Mouse (Mus musculus) liver (tissue): ENCODE measurements around the gene 9030025P20Rik.
"Not testable (repeated sequence)": the region's sequence is repeated elsewhere in the genome, so short reads cannot be mapped to it uniquely, and the experiment has no call there.

Source experiments
- DNase-seq: peaks from one replicate; pipeline ENCODE4 v3.0.0-alpha.2; 2020; ENCODE audit warnings: mixed read lengths

The 9030025P20Rik gene

GRCm38 (mm10) chr17:14992522-14993138, 14.4 kb downstream of the 9030025P20Rik start:
- DNase-seq = not testable (repeated sequence)

- not testable (repeated sequence) for DNase-seq
Observed at GRCm38 (mm10) chr17:14993139-14993832, 15.0 kb downstream of the 9030025P20Rik start.

DNA sequence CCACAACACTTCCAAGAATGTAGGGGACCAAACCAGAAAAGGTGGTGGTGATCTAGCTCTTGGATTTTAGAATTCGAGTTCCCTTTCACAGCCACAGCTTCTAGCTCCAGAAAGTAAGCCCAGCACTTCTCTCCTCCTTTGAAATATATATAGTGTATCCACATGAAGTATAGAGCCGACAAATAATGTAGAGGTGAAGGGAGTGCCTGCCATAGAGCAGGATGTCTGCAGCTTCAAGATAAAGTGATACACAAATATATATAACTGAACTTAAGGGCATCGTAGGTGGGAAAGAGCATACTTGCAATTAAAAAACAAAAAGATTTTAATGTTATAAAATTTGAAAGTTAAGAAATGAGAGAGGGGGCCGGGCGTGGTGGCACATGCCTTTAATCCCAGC, 15.9 kb downstream of the 9030025P20Rik start:
- DNase-seq = not testable (repeated sequence)

DNA sequence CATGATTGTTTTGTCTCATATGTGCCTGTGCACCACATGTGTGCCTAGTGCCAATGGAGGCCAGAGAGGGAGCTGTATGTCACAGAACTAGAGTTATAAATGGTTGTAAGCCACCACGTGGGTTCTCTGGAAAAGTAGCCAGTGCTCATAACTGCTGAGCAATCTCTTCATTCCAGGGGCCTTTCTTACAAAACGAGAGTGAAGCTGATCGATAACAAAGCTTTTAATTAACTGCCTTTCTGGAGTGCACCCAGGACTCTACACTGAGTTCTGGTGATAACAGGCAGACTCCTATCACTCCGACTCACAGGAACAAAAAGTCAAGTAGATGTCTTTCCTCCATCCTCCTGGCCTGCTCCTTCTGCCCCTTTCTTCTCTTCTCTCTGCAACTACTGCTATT, 21.8 kb downstream of the 9030025P20Rik start:
- not testable (repeated sequence) for DNase-seq

DNA sequence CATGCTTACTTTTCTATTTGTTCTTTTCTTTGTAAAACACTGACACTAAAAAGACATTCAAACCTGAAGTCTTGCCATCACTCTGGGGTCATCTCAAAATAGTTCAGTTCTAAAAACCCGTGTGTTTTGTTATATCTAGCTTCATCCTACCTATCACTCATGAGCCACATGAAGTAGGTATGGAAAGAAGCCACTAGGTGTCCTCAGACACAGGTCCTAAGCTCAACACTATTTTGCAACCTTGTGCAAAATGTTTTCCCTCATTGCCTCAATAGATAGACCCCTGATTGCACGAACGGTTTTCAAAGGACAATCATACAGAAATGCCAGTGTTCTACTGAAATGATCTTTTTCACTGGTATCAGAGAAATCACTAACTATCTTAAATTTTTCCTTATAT, 30.8 kb downstream of the 9030025P20Rik start:
- DNase-seq = not testable (repeated sequence)

DNA sequence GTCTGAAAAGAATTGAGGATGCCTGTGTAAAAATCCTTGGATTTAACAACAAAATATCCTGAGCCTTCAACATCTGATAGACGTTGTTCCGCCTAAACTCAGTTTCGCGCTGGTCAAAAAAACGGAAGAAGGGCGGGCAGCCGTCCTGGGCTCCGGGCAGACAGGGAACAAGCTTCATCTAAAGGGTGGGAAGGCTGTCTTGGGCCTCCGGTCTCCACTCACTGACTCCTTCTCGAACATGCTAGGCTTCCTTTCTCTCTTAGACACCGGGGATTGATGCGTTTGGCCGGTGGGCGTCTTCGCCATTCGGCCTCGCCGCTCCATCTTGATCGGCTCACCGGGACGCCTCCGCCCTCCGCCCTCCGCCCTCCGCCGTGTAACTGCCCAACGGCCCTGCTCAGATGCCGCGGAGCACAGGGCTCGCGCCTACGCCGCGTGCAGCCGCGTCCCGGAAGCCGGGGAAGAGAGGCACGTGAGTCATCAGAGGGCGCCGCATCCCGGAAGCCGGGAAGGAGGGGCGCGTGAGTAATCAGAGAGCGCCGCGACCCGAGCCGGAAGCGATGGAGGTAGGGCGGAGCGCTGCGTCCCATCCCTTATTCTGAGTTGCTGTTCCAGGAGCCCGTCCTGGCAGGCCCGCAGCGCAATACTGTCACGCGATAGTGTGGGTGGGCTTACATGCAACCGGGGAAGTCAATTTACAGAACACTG, 31.6 kb downstream of the 9030025P20Rik start, which contains the start of gene Gm3435:
Gene Gm3435 (plus strand): TSS at position 471 of the 708 bp plus-strand sequence.
- not testable (repeated sequence) for DNase-seq

DNA sequence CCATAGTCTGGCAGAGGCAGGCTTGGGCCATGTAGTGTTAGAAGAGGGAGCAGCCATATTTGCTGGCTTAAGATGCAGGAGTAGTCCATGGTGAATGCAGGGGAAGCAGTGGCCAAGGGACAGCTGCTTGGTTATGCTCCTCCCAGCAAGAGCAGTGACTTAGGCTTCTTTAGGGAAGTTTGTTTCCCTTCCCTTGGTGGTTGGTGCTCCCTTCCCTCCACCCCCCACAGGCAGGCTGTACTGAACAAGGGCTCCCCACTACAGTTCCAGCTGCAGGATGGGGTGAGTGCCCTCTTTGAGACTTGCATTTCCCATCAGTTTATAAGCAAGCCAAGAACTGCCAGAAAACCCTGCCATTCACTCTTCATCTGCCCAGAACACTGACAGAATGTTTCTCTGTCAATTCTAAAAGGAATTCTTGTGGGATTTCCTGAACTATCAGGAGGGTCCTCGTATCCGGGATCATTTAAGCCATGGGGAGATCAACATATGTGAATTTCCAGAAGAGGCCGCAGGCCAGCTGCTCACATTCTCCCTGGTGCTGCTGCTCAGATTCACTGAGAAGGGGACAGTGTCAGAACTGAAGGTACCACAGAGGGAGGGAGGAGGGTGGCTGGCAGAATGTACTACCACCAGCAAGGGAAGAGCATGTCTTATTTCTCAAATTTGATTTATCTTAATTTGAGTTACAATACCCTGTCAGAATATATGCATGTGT, 43.4 kb downstream of the 9030025P20Rik start:
- peak; percentile 9 for DNase-seq

- not testable (repeated sequence) for DNase-seq
Observed at GRCm38 (mm10) chr17:15023878-15024492, 45.7 kb downstream of the 9030025P20Rik start.

GRCm38 (mm10) chr17:15024502-15025193, 46.4 kb downstream of the 9030025P20Rik start:
- not testable (repeated sequence) for DNase-seq

- DNase-seq = not testable (repeated sequence)
Observed at GRCm38 (mm10) chr17:15025513-15025912, 47.2 kb downstream of the 9030025P20Rik start.

GRCm38 (mm10) chr17:15031414-15031813, 53.1 kb downstream of the 9030025P20Rik start:
- not testable (repeated sequence) for DNase-seq

DNA sequence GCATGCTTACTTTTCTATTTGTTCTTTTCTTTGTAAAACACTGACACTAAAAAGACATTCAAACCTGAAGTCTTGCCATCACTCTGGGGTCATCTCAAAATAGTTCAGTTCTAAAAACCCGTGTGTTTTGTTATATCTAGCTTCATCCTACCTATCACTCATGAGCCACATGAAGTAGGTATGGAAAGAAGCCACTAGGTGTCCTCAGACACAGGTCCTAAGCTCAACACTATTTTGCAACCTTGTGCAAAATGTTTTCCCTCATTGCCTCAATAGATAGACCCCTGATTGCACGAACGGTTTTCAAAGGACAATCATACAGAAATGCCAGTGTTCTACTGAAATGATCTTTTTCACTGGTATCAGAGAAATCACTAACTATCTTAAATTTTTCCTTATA, 62.2 kb downstream of the 9030025P20Rik start:
- not testable (repeated sequence) for DNase-seq
